Mouse (Mus musculus) thymus, postnatal 14 days (tissue): ENCODE results near the gene Rras.

ENCODE experiments used
- DNase-seq: peaks from one replicate; pipeline ENCODE4 v3.0.0; 2021

The Rras gene

GRCm38 (mm10) chr7:45017242-45018061 lies at the start of gene Rras:
TSS of gene Rras (plus strand) at chr7:45017961.
- peak; percentile 80 for DNase-seq

DNA sequence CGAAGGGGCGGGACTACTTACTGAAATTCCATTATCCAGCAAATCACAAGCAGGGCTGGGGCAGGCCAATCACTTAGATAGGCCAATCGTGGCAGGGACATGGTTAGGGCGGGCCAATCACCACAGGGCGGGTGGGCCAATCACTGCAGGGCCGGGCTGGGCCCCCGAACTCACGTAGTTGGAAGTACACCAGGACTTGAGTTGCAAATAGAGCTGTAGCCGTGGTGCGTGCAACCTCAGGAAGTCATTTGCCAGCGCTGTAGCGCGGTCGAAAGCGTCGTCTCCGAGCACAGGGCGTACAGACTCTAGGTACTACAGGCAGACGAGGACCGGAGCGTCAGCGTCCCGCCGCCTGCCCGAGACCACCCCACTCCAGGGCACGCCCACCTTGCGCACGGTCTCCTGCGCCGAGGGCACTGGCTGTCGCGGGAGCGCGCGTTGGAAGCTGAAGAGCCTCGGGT lies 47.5 kb upstream of the Rras start:
- DNase-seq: peak; percentile 80

DNA sequence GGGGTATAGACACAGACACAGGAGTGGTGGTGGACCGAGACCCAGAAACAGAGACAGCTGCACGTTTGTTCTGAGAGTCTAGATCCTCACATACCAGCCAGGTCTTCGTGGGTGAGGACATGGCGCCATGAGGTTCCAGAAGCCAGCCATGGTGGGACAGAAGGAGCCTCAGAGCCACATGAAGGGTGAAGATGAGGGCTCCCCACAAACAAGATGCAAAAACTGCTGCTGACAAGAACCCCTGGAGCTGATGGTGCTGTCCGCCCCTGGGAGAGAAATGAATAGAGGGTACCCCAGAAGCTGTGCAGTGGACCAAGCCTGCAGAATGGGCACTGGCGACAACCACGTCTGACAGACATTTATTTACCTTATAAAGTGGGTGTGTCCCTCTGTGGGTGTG lies 46.6 kb upstream of the Rras start:
- no peak for DNase-seq

DNA sequence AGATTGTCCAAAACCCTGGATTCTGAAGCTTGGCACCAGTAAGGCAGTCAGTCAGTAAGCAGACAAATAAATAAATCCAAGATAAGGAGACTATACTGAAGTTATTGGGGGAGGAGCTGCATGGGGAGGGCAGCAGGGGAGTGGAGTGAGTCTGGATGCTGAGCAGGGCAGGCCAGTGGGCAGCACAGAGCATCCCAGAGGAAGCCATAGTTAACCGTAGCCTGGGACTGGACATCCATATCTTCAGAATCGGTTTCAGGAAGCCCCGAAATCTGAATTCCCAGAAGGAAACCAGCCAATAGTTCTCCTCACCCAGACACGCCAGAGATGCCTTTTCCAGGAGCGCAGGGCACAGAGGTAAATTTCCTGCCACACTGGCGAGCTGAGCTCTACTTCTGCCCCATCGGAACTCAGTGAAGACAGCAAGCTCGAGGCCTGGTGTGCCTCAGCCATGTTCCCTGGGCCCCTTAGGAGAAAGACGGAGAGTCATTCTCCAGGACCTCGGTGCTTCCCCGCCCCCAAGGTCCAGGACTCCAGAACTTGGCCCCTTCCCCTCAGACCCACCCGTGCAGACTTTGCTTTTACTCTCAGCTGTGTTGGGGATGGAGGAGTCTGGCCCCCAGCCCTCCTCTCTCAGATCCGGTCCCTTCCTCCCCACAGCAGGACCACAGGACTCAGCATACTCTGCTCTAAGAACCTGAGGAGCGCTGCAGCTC lies 44.2 kb upstream of the Rras start:
- no peak for DNase-seq

DNA sequence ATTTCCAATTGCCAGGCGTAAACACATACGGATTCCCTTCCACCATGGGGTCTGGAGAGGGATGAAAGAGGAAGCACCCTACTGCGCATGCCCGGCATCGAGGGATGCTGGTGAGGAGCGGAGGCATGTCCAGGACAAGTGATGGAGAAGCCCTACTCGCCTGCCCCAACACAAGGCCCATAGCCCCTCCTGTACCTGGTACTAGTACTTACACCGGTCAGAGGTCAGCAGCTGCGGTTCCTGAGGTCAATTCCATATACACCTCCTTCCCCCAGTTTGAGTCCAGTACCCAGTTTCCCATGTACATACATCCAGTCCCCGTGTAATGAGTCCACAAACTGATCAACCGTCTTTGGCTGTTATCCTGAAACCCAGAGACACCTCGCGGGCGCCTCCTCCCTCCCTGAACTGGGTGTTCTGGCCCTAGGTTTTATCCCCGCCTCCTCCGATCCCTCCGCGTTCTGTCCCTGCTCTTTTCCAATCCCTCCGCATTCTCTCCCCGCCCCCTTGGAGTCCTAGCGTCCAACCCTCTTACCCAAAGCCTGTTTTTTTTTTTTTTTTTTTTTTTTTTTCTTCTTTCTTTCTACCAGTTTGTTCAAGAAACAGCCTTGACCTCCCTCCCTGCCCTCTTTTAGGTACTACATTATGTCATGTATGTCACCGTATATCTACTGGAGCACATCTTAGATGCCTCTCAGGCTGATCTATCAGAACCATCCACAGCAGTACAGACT lies 43.2 kb upstream of the Rras start, which contains the start of gene Cpt1c:
Gene Cpt1c, minus strand, starts transcription at position 469 of the 734 bp plus-strand sequence.
- DNase-seq: no peak

GRCm38 (mm10) chr7:44975117-44975419 lies 42.7 kb upstream of the Rras start:
- DNase-seq: no peak

DNA sequence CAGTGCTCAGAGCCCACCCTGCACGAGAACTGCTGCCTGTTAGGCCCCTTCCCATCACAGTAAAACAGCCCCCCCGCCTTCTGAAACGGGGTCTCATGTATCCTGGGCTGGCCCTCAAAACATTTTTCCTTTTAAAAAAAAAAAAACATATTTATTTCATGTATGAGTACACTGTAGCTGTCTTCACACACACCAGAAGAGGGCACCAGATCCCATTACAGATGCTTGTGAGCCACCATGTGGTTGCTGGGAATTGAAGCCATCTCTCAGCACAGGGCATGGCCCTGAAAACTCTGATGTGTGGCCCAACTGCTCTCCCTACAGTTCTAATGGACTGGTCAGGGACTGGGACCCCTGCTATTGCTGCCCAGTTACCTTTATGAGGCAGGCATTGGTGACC lies 39.5 kb upstream of the Rras start:
- DNase-seq: no peak

DNA sequence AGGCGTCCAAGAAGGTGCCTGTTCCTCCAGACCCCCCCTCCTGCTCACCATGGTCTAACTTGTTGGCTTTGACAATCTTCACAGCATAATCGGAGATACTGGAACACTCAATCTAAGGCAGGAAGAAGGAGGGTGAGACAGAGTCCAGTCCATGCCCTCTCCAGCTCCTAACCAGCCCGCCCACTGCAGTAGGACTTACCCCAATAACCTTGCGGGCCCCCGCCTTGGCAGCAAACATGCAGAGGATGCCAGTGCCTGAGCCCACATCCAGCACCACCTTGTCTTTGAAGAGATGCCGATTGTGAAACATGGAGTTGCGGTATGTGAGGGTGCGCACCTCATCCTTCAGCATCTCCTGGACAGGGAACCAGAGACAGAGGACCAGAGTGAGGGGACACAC lies 36.2 kb upstream of the Rras start:
- no peak for DNase-seq

DNA sequence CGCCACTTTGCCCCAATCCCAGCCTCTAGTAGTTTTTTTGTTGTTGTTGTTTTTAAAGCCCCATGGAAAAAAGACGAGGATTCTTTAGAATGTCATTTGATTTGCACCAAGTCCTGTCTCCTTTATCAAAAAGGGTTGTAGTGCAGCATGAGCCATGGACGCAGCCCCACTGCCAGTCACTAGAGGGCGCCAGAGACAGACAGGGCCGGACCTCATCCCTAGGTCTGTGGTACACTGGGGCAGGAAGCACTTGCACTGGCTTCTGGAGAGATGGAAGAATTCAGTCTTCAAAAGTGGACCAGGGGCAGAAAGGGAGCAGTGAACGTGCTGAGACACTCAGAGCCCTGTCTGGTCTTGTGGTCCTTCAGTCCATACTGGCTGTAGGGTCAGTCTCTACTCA lies 34.7 kb upstream of the Rras start:
- DNase-seq: peak; percentile 90

DNA sequence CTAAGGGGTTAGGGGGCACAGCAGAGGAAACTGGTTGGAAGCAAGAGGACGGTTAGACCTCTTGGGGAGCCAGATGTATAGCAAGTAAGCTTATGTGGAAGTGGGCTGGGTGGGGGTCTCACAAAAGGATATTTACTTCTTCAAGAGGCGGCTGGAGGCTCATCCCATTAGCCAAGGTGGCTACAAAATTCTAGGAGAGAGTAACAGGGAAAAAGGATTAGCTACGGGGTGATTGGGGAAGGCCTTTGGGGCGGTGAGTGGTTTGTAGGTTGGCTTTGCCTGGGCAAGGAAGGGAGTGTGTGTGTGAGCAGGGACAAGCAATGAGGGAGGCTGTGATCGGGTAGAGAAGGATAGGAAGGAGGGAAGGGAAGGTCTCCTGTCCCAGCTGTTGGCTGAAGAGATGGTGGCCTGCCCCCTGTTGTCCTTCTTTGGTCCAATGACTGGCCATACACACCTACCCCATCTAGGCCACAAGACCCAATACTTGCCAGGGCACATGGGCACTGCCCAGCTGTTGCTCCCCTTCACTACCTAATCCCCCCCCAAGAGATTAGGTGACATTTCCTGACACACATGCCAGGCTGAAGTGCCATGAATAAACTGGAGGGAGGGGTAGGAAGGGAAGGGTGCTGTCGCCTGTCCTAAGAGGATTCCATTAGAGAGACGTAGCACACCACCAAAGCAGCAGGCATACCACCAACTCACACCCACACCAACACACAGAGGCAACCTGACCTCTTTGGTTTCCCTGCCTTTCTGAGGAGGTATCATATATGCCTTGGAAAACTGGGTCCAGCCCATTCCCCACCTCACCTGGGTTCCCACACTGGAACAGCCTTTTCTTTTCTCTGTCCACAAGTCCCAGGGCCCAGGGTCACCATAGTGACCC lies 33.6 kb upstream of the Rras start:
- DNase-seq: no peak

- no peak for DNase-seq
Measured at GRCm38 (mm10) chr7:44984833-44985164, 33.0 kb upstream of the Rras start.

DNA sequence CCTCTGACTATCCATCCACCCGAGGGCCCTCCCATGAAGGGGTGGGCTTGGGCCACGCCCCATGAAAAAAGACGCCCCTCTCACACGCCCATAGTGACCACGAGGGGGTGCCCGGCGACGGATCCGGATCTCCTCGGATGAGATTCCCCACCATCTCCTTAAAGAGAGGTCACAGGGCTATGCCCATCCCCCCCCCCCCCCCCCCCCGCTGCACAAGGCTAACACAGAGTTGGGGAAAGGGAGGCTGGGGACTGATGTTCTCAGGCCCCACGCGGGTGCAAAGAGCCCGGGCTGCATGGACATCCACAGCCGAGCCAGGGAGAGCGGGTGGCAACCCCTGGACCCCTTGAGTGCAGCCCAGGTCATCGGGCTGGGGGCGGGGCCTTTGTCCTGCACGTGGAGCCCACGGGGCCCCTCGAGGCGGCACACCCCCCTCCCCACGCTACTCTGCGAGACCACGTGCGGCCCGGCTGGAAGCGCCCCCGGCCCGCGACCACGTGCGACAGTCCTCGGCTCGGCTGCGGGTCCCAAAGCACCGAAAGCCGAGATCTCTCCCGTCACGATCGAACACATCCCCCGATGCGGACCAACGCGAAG lies 32.1 kb upstream of the Rras start:
- peak; percentile 73 for DNase-seq

DNA sequence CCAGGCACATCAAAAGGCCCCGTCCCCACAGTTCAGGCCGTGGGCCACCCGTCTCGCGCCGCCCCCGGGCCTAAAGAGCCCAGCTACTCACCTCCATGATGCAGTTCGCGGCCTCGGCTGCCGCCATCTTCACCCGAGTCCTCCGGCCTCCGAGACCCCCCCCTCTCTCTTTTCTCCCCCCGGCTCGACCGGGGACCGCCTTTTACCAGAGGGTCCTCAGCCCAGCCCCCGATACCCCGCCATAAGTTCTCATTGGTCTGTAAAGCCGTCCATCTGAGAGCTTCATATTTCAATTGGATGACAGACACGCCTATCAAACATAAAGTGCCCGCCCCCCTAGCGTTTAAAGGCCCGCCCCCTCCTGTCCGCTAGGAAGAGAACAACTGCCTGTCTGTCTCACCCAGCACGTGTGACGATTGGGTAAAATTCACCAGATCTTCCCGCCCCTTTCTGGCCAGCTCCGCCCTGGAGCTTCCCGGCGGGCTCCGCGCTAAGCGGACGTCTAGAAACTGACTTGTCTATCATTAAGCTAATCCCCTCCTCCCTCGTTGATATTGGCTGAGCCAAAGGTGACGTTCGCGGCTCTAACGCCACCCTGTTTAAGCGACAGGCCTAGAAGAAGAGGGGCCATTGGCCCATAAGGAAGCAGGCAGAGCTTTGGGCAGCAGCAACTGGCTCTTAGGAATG lies 31.4 kb upstream of the Rras start, which contains the start of gene Prmt1:
Gene Prmt1, minus strand, starts transcription at position 377 of the 687 bp plus-strand sequence.
- DNase-seq: peak; percentile 97

DNA sequence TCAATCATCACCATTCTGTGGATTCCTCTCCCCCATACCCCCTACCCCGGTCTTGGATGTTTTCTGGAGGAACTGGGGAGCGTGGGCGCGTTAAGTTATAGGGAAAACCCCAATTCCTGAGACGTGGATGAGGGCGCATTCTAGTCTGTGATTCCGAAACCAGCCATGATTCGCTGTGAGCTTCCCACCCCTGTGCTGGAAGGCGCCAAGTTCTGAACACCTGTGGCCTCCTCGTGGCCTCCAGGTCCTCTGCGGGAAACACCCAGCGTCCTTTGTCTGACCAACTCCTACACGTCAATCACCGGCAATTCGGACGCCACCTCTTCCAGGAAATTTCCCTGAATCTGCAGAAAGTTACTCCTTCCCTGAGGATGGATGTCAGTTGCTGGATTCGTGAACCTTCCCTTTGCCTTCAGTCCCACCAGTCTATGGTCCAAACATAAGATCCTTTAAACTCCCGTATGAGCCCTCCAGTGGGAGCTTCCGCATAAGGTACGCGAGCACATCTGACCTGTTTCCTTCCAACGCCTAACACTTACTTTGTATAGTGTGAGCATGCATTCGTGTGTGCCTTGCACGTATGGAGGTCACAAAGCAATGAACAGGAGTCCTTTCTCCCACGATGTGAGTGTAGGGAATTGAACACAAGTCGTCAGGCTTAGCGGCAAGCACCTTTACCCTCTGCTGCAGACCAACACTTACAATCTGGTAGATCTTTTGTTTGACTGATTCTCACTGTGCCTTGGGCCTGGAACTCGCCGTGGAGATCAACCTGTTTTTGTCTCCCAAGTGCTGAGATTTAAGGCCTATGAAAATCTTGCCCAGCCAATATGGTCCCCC lies 30.7 kb upstream of the Rras start:
- no peak for DNase-seq

DNA sequence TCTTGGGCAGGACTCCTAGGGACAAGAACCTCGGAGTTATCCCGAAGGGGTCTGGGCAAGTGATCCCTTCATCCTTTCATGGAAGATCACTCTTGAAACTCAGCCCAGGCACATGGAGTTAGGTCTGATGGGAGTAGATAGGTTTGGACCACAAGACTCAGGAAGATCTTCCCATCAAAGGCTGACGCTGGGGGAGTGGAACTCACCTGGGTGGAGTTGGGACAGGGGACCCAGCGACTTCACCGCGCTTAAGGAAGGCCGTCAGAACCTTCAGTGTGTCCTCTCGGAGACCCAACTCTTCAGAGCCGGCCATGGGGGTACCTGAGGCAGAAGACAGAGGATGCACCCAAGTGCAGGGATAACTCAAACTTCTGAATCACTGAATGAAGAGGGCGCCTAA lies 21.1 kb upstream of the Rras start:
- peak; percentile 34 for DNase-seq

DNA sequence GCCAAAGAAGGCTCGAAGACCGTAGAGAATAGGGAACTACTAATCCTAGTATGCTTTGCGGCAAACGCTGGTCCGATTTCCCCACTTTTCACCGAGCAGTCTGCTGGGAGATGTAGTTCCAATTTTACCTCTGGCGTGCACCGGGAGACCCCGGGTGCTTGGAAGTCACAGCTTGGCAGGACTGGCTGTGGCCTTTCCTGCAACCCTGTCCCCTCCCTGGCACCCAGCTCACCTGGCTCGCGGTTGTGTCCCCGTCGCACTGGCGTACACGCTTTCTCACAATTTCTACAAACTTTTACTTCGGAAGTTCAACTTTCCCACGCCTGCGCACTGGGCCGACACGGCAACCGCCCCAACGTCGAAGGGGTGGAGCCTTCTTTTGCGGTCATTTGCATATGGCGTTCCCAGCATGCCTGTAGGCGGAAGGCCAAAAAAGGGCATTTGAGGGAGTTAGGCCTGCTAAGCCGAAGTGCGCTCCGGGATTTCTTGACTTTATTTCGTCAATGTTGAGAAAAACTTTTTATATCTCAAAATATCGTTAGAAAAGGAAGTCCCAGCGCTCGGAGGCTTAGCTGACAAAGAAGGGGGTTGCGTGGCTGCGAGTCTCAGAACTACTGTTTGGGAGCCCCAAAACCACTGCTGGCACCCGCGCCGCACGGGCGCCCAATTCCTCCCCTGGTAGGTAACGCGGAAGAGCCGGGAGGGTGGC lies 20.4 kb upstream of the Rras start, which contains the start of gene Irf3:
Gene Irf3, plus strand, starts transcription at position 418 of the 709 bp plus-strand sequence.
- peak; percentile 98 for DNase-seq

GRCm38 (mm10) chr7:44997940-44998428 lies 19.8 kb upstream of the Rras start:
- no peak for DNase-seq

GRCm38 (mm10) chr7:44998501-44998955 lies 19.2 kb upstream of the Rras start, which contains the start of gene Bcl2l12:
TSS of gene Bcl2l12 (minus strand) at chr7:44998712.
- peak; percentile 36 for DNase-seq

- DNase-seq: no peak
Measured at GRCm38 (mm10) chr7:44999753-45000152, 18.0 kb upstream of the Rras start.
